Mouse (Mus musculus) urinary bladder, postnatal 10 days (tissue): ENCODE data around the gene Gzmm.

ENCODE experiments used
- DNase-seq: peaks from one replicate; pipeline ENCODE4 v3.0.0; 2022; ENCODE audit warnings: low spot score

Gzmm gene

GRCm38 (mm10) chr10:79688720-79689119, at the start of gene Gzmm:
TSS of gene Gzmm (plus strand) at chr10:79689020.
- no peak for DNase-seq

- DNase-seq = no peak
Measured at GRCm38 (mm10) chr10:79645711-79646110, 43.1 kb upstream of the Gzmm start, which contains the start of gene Odf3l2. TSS of gene Odf3l2 (minus strand) at chr10:79645738.

- peak; percentile 48 for DNase-seq
Measured at GRCm38 (mm10) chr10:79649070-79649751, 39.6 kb upstream of the Gzmm start.

GRCm38 (mm10) chr10:79652789-79653188, 36.0 kb upstream of the Gzmm start:
- DNase-seq = no peak

GRCm38 (mm10) chr10:79654946-79655395, 33.8 kb upstream of the Gzmm start:
- DNase-seq = no peak

- no peak for DNase-seq
Measured at GRCm38 (mm10) chr10:79658829-79659228, 30.0 kb upstream of the Gzmm start.

- DNase-seq = no peak
Measured at GRCm38 (mm10) chr10:79660298-79660697, 28.5 kb upstream of the Gzmm start.

- no peak for DNase-seq
Measured at GRCm38 (mm10) chr10:79661861-79662260, 27.0 kb upstream of the Gzmm start.

GRCm38 (mm10) chr10:79664131-79664665, 24.6 kb upstream of the Gzmm start, which contains the start of gene Madcam1:
TSS of gene Madcam1 (plus strand) at chr10:79664559.
- DNase-seq = no peak

- DNase-seq = no peak
Measured at GRCm38 (mm10) chr10:79665051-79665450, 23.8 kb upstream of the Gzmm start.

- no peak for DNase-seq
Measured at GRCm38 (mm10) chr10:79666493-79666892, 22.3 kb upstream of the Gzmm start.

GRCm38 (mm10) chr10:79668076-79668475, 20.7 kb upstream of the Gzmm start:
- DNase-seq = no peak

GRCm38 (mm10) chr10:79668771-79669575, 19.8 kb upstream of the Gzmm start, which contains the start of gene Tpgs1:
TSS of gene Tpgs1 (plus strand) at chr10:79669369.
- peak; percentile 62 for DNase-seq

GRCm38 (mm10) chr10:79669576-79670057, 19.2 kb upstream of the Gzmm start:
- no peak for DNase-seq

- DNase-seq = no peak
Measured at GRCm38 (mm10) chr10:79670071-79670888, 18.5 kb upstream of the Gzmm start.

GRCm38 (mm10) chr10:79671396-79672087, 17.3 kb upstream of the Gzmm start:
- no peak for DNase-seq

- no peak for DNase-seq
Measured at GRCm38 (mm10) chr10:79672088-79672455, 16.7 kb upstream of the Gzmm start.

- no peak for DNase-seq
Measured at GRCm38 (mm10) chr10:79673054-79673453, 15.8 kb upstream of the Gzmm start.

- DNase-seq = no peak
Measured at GRCm38 (mm10) chr10:79675346-79676035, 13.3 kb upstream of the Gzmm start.
